Mouse (Mus musculus) embryo, embryonic 10.5 days (tissue): ENCODE results near the gene Cfap58.

ENCODE experiments used
- DNase-seq: peaks from one replicate; pipeline ENCODE4 v3.0.0-alpha.2; 2015; ENCODE audit warnings: low spot score

Cfap58 gene

DNA sequence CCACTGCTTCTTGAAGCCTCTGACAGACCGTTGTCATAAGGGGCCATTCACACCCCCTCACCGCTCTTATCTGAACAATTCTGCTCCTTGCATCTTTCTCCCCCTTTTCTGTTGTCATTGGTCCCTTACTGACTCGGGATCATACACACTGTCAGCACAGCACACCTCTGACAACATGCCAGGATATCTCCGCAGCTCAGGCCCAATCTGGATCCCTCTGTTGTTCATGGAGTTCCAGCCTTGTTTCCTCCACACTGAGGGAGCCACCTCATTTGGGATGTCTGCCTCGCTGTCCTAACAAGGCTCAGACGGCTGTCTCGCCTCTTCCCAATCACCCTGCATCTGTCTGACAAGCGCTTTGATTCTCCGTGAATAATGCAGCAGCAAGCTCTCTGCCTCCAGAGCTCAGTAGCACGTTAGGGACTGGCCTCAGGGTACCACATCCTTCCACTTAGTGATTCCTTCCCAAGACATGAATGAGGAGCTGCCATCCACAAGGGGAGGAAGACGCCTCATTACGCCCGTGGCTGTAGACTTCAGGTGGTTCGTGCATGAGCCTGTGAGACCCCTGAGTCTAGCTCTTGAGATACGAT, 40.7 kb downstream of the Cfap58 start:
- DNase-seq: no peak

DNA sequence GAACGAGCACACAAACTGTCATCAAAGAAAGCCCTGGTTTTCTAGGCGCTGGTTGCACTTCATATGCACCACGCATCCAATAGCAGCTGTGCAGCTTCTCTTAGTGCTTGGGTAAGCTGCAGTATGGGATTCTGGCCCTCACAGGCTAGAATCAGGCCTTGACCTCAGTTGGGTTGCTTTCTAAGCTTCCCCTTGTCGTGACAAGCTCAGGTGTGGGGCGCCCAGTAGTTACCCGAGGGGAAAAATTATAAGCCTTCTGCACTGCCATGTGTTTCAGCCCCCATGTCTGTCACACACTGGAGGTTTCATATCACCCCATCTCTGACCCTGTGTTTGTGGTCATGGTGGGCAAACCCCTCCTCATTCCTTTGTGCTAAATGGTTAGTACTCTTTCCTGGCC, 42.0 kb downstream of the Cfap58 start:
- DNase-seq: no peak

DNA sequence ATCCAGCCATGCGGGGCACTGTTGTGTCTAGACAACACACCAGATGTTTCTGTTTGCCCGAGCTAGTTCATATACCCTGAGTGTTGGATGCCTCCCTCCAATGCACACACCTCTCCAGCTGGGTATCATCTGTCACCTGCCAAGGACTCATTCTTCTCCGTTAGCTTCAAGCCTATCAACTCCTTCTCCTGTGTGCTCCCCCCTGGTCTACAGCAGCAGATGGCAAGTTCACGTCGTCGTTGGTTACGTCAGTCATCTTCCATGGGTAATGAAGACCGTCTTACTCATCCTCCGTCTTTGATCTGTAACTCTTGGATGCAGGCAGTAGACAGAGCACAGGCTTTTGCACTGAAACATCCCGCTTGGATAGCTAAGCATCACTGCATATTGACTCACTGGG, 42.8 kb downstream of the Cfap58 start:
- no peak for DNase-seq

DNA sequence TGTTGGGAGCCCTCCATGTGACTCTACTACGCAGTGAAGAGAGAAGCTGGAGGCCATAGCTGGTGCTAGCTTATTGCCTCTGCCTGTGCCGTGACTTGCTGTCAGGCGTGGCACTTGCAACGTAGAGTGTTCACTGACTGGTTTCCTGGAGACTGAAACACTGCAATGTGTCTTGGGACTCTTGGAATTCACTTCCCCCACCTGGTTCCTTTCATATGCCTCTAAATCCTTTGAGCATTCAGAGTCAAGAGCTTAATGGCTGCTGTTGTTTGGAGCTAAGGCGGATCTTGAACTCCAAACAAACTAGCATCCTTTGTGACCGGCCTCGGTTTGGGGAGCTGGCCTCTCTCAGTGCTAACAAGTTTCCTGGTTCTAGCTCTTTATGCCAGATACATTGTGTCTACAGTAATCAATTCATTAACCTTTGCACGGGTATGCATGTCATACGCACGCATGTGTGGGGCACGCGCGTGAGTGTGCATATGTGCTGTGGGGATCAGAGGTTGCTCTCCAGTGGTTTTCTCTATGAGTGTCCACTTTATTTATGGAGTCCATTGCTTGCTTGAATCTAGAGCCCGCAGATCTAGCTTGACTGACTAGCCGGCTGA, 48.2 kb downstream of the Cfap58 start:
- DNase-seq: no peak

DNA sequence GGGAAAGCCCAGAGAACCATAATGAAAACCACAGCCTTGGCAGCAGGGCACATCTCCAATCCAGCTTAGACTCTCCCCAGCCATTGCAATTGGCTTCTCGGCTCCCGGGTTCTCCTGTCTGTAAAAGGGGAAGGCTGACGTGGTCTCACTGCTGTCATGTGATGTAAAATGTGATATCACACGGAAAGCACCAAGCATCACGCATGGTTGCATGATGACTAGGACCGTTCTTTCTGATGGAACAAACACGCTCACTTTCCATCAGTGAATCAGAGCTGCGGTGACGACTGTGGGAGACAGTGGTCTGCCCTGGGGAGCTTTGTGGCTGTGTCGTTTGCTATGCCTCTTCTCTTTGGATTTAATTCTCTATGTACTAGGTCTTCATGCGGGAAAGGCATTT, 50.5 kb downstream of the Cfap58 start:
- no peak for DNase-seq

DNA sequence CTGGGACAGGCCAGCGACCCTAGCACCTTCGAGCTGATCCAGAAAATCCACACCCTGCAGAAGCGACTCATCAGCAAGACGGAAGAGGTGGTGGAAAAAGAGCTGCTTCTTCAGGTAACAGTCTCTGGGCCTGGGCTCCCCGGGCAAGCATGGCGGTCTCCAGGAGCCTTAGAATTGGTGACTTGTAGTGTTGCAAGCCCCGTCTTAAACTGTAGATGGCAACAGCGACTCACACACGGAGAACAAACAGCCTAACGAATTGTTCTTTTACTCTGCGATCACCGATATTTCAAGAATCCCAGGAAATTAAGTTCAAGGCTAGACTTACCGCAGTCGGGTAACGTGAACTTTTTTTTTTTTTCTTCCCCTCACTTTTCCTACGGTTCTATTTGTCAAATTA, 51.0 kb downstream of the Cfap58 start:
- peak; percentile 77 for DNase-seq

DNA sequence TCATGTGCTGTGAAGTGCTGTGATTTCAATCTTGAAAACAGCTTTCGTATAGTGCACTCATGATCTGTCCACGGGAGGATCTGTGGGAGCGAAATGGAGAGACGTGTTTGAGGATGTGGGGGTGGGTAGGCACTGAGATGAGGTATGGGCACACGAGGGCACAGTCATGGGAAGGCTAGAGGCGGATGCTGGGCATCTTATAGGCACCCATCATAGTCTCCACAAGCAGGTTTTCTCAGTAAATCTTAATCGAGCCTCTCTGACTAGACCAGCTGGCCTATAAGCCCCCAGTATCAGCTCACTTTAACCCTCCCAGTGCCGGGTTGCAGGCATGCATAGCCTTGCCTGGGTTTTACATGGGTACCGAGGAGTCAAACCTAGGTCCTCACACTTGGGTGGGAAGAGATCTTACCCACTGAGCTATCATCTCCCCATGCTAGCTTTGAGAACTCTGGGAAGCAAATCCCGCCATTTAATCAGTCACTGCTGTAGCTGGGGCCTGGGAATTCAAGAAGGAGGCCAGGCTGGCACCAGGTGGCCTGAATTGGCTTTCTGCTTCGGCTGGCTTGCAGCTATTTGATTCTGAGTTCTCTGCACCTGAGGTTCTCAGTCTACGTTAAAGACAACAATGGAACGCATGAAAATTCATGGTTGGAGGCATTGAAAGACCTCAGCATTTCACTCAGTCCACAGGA, 51.6 kb downstream of the Cfap58 start:
- DNase-seq: no peak

DNA sequence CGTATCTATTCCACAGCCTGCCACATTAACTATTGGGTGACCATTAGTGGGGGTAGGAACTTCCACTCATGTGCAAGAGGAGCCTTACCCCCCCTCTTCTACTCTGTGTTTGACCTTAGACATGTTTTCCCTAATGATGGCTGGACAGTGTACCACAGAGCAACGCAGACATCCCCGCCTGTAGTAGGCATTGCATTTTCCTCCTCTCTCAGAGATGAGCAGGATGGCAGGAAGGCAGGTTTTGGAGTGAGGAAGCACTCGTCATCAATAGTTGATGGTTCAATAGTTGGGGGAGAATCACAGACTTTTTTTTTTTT, 52.1 kb downstream of the Cfap58 start:
- DNase-seq: no peak

DNA sequence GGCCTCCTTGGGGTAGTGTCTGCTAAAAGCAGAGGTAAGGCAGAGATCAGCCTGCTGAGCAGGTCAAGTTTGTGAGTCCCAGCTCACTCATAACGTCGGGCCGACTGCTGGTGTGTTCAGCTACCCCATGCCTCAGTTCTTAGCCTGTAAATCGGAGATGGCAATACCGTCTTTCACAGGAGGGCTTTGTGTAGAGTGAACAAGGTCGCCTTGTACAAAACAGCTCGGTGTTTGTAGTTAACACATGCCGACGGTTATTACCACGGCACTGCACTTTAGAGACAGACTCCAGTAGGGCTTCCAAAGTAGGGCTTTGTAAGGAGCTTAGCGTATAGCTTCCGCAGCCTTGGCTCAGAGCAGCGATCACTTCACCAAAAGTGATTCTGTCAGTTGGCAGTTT, 63.8 kb downstream of the Cfap58 start:
- no peak for DNase-seq

DNA sequence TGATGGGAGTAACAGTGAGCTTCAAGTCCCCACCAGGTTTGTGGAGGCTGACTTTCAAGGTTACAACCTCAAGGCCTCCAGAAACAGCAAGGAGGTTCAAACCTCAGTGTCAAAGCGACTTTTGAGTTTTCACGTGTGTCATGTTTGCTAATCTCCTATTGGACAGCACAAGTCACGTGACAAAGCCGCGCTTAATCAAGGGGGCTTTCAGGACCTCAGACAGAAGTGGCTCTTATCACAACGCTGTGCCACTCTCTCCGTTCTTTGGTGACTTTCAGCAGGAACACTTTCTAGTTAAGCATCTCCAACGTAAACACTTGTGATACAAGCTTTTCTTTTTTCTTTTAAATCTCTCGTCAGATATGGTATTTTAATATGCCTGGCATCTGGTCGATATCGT, 64.3 kb downstream of the Cfap58 start:
- DNase-seq: no peak

DNA sequence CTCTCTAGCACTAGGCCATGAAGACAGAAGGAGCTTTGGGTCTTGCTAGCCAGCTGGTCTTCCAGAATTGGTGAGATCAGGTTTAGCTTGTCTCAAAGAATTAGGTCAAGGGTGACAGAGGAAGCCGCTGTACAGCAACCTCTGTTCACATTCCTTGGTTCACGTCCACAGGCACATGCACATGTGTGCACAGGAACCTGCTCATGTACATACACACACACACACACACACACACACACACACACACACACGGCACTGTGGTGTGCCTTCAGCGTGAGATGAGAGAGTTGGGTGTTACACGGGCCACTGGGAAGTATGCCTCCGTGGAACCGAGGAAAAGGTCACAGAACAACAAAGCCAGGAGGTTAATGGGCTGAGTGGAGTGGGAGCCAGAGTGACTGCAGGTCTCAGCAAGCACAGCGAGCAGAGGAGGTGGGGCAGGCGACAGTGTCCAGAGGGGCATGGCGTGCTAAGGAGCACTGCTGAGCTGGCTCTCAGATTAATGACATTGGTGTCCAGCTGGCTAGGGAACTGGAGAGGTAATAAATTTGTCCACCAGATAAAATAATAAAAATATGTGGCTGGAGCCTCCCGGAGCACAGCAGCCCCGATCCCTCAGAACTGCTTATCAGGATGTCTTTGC, 71.4 kb downstream of the Cfap58 start:
- DNase-seq: no peak

DNA sequence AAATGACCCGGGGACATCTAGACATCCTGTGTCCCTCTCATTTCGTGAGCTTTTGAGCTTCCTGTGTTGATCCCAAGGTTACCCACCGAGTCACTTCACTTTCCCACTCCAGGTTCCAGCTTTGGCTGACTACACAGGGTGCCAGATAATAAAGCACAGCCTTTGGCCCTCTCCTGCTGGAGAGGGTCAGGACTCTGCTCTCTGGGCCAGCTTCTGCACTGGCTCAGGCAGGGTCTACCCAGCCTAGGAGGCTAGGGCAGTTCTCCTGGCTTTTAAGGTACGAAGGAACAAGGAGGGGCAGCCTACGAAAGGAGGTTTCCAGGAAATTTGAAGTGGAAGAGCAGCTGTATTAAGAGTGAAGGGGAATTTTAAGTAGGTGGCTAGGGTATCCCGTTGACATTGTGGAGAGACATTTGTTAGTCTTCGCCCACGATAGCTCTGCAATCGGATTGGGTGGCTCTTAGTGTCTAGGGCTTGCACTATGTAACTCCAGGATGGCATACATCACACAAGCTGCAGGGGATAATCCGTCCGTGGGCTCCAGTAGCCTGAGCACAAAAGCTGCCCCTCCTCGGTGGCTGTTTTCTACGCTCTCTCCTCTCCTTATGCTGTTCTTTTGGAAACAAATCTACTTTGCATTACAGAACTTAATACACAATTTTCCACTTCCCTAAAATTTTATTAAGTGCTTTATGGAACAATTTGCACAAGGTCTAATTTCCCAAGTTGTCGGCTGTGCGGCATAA, 72.3 kb downstream of the Cfap58 start:
- no peak for DNase-seq

DNA sequence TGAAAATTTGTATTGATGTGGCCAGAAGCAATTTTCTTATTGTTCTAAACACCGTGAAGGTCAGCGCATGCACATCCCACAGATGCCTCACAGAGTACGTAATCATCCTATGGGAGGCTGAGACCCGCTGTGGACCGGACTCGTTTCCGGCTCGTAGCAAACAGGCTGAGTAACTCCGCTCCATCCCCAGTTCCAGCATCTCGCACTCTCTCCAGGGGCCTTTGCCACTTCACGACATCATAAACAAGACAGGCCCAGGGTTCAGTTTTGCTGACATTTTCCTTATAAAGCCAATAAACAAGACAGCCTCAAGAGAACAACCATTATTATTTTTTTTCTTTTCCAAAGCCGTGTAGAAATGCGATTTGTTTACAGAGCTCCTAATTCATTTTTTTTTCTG, 82.6 kb downstream of the Cfap58 start:
- no peak for DNase-seq

DNA sequence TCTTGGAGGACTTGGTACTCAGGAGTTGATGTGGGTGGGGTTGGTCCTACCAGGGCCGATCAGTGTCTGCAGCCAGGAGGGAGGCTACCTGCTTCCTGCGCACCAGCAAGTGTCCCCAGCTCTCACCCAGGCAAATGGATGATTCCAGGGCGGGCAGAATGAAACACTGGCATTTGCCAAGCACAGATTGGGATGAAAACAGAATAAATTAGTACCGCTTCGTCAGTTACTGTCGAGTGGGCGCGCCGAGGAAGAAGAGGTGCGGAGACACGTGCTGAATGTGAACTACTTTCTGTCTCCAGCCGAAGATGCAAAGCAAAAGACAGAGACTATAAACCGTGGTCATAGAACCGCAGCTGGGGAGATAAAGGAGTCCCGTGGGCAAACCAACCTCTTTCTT, 84.0 kb downstream of the Cfap58 start:
- no peak for DNase-seq

DNA sequence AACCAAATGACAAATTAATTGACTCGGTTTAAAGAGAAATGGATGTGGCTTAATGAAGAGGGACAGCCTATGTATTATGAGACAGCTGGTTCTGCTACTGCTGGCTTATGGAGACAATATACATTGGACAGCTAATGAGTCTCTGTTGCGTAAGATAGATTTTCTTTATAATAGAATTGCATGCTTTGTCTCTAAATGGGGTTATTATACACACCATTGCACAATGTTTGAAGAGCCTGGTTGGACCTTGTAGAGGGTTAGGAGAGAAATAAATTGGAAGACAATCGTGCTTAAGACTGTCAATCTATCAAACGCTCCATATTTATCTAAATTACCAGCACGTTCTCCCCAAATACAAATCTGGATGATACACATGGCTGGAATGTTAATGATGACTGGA, 85.3 kb downstream of the Cfap58 start:
- DNase-seq: no peak

DNA sequence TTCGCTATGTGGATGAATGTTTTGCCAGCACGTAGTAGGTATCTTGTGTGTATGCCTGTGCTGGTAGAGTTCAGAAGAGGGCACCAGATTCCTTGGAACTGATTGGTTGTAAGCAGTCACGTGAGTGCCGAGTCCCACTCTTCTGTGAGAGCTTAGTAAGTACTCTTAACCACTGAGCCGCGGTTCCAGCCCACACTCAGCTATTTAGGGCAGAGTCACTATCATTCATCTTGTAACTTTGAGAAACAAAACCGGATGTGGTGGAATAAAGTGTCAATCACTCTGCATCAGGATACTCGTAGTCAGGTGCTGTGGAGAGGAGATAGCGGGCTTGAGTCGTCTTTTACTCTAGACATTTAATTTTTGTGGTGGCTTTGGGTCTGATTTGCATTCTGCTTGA, 86.3 kb downstream of the Cfap58 start:
- no peak for DNase-seq

DNA sequence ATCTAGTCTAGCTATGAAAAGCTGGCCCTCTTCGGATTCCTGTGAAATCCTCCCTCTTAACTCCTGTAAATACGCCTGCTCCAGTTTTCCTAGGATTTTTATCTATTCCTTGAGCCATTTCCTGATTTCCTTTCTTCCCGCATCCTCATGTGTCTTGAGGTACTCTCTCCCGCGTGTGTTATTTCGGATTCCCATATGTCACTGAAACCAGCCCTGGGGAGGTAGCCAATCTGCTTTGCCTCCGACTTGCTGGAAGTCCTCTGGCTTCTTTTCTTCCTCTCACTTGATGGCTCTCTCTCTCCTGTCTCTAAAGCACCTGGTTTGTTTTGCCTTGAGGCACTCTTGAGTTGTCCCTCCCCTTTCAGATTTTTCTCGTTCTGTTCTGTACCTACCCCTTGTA, 87.9 kb downstream of the Cfap58 start:
- DNase-seq: no peak

DNA sequence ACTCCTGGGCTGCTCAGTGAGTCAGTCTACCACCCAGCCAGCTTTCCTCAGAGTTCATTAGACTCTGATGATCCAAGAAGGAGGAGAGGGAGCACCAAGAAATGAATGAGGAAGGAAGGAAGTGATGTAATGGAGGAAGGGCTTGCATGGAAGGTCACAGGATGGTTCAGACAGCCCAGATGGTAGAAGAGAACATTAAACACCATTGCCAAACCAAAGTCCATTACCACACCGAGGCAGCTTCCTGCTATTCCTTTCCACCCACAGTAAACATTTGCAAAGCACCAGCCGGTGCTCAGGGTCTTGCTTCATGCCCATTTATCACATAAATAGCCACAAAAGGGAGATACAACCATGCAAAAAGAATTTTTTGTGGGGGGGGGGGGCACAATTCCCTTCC, 89.4 kb downstream of the Cfap58 start:
- DNase-seq: no peak

DNA sequence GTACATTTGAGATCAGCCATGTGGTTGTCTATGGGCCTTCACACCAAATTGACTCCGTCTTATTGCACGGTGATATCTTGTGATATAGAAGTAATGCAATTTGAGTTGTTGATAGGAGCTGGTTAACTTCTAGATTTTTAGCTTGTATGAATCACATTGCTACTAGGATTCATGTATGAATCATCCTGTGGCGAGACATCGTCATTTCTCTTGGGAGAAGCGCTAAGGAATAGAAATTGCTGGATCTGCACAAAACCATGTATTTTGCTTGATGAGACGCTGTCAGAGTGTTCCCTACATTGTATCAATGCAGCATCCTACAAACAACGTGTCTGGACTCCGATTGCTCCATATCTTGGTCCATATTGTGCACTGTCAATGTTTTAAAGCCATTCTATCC, 102.1 kb downstream of the Cfap58 start:
- DNase-seq: no peak

DNA sequence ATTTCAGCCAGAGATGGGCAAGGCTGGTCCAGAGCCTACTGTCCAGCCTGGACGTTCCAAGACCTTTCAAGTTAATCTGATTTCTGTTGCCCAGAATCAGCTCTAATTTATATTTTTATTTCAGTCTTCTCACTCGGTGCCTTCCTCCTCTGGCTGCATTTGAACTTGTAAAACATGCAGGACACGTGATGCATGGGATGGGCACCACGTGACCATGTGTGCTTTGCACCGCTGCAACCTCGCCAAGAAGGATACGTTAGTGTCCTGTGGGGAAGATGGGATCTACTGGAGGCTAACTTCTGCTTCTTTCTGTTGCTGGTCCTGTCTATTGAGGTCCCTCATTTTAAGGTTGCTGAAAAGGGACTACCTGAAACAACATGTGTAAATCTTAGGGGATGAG, 109.8 kb downstream of the Cfap58 start:
- no peak for DNase-seq

DNA sequence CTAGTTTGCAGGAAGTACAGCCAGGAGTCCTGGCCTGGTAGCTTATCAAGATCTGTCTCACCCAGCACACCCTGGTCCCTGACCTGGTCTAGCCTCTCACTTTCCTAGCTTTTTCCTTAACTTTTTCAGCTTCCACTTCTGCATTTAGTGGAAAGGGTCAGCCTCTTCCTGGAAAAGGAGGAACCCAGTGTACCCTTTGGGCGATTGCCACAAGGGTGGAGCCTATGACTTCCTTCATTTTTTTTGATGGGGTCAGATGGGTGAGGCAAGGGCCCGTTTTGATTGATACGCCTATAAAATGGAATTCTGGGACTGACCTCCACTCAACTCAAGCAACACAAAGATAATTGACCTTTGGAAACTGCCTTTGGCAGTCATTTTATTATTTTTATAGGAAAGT, 111.9 kb downstream of the Cfap58 start:
- no peak for DNase-seq

DNA sequence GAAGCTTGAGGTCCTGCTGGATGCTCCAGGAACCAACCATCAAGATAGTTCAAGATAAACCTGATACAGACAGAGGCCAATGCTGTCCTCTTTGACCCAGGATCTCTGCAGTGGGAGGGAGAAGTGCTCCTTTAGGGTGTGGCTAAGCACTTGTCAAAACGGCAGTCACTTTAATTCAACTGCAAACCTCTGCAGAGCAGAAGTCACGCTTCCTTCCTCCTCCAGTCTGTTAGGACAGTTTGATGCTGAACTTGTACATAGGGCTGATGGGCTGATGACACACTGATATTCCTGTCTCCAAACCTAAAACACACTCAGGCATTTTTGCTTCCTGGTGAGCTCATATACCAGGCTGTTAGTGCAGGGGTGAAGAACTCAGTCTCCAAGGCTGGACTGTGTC, 125.8 kb downstream of the Cfap58 start:
- DNase-seq: no peak

DNA sequence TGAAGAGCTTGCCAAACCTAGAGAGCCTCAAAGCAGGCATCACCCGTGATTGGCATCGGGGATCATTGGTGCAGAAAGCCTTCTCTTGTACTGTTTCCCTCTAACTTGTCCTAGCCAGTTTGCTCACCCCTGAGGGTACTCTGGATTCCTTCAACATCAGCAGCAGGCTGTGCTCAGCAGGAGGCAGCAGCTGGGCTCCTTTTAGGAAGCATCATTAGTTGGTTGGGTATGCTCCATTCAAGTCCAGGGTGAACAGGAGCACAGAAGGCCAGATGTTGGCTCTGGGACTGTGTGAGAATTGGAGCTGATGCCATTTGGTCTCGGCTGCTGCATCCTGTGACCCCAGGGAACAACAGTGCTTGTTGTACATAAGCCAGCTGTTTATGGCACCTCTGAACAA, 142.2 kb downstream of the Cfap58 start:
- no peak for DNase-seq
